Mouse (Mus musculus): ENCODE data around the gene Tcf7l1. TPM values are rescaled to one million over a fixed set of nuclear protein-coding genes. Genes with fewer than 3 reads are reported as not detected.

Gene Tcf7l1
- polyA plus RNA-seq, 1 experiment from 2014 or later = 42.3 TPM

GRCm38 (mm10) chr6:72653419-72653818, 135.6 kb downstream of the Tcf7l1 start:
- Histone ChIP-seq H3K4me1 (ENCODE audit: control insufficient read depth, insufficient read depth, low read length) (peaks cover 52% of the 10 kb centered on the region), H3K9me3 (ENCODE audit: control insufficient read depth, low read length) (no peaks in the 10 kb centered on the region), H3K4me2 (ENCODE audit: low read depth, low read length) (no peak overlapping the region), H3K4me3 (ENCODE audit: low read depth, low read length) (no peak overlapping the region), H3K9ac (ENCODE audit: low read depth, low read length) (no peak overlapping the region), H3K36me3 (ENCODE audit: control insufficient read depth, insufficient read depth, low read length) (no peaks in the 10 kb centered on the region), H3K27me3 (replicated peaks; ENCODE audit: control insufficient read depth, insufficient read depth, low read length) (no peaks in the 10 kb centered on the region), H3K27ac (replicated peaks; ENCODE audit: low read depth, low read length) (peak overlapping the region; percentile 95)
- DNase-seq (ENCODE audit: low spot score) (peak; percentile 69), ATAC-seq (ENCODE audit: low read depth) (no peak)
- 52% methylated on average over 7 of the region's 7 CpGs for WGBS

GRCm38 (mm10) chr6:72650338-72650851, 138.7 kb downstream of the Tcf7l1 start:
- H3K27ac ChIP-seq (replicated peaks; ENCODE audit: low read depth, low read length) = no peak overlapping the region
- H3K4me3 ChIP-seq (ENCODE audit: low read depth, low read length) = no peak overlapping the region
- ATAC-seq (ENCODE audit: low read depth) = no peak
- no peaks in the 10 kb centered on the region for H3K9me3 ChIP-seq (ENCODE audit: control insufficient read depth, low read length)
- H3K9ac ChIP-seq (ENCODE audit: low read depth, low read length) = no peak overlapping the region
- H3K27me3 ChIP-seq (replicated peaks; ENCODE audit: control insufficient read depth, insufficient read depth, low read length) = no peaks in the 10 kb centered on the region
- DNase-seq (ENCODE audit: low spot score) = no peak
- 41% methylated on average over 10 of the region's 10 CpGs for WGBS
- H3K4me1 ChIP-seq (ENCODE audit: control insufficient read depth, insufficient read depth, low read length) = peaks cover 35% of the 10 kb centered on the region
- peaks cover 9% of the 10 kb centered on the region for H3K36me3 ChIP-seq (ENCODE audit: control insufficient read depth, insufficient read depth, low read length)
- H3K4me2 ChIP-seq (ENCODE audit: low read depth, low read length) = no peak overlapping the region

GRCm38 (mm10) chr6:72648002-72648595, 141.0 kb downstream of the Tcf7l1 start:
- H3K4me3 ChIP-seq (ENCODE audit: low read depth, low read length) = no peak overlapping the region
- no peak overlapping the region for H3K4me2 ChIP-seq (ENCODE audit: low read depth, low read length)
- peaks cover 15% of the 10 kb centered on the region for H3K4me1 ChIP-seq (ENCODE audit: control insufficient read depth, insufficient read depth, low read length)
- H3K36me3 ChIP-seq (ENCODE audit: control insufficient read depth, insufficient read depth, low read length) = peaks cover 9% of the 10 kb centered on the region
- 29% methylated on average over 12 of the region's 12 CpGs for WGBS
- DNase-seq (ENCODE audit: low spot score) = peak; percentile 65
- H3K9me3 ChIP-seq (ENCODE audit: control insufficient read depth, low read length) = no peaks in the 10 kb centered on the region
- 0 out of 2 replicates have a peak overlapping the region, but pooled peaks have one; percentile 36 for H3K27ac ChIP-seq (replicated peaks; ENCODE audit: low read depth, low read length)
- H3K9ac ChIP-seq (ENCODE audit: low read depth, low read length) = no peak overlapping the region
- peak; percentile 31; the same call in 1 of the 2 replicates for ATAC-seq (ENCODE audit: low read depth)
- no peaks in the 10 kb centered on the region for H3K27me3 ChIP-seq (replicated peaks; ENCODE audit: control insufficient read depth, insufficient read depth, low read length)

- no peak overlapping the region for H3K4me2 ChIP-seq (ENCODE audit: low read depth, low read length)
- H3K27ac ChIP-seq (replicated peaks; ENCODE audit: low read depth, low read length) = no peak overlapping the region; the same call in none of the 2 replicates
- peak; percentile 47 for ATAC-seq (ENCODE audit: low read depth)
- H3K36me3 ChIP-seq (ENCODE audit: control insufficient read depth, insufficient read depth, low read length) = peaks cover 9% of the 10 kb centered on the region
- peaks cover 13% of the 10 kb centered on the region for H3K4me1 ChIP-seq (ENCODE audit: control insufficient read depth, insufficient read depth, low read length)
- H3K9me3 ChIP-seq (ENCODE audit: control insufficient read depth, low read length) = no peaks in the 10 kb centered on the region
- peak; percentile 85 for DNase-seq (ENCODE audit: low spot score)
- no peaks in the 10 kb centered on the region for H3K27me3 ChIP-seq (replicated peaks; ENCODE audit: control insufficient read depth, insufficient read depth, low read length)
- H3K9ac ChIP-seq (ENCODE audit: low read depth, low read length) = no peak overlapping the region
- WGBS = 47% methylated on average over 10 of the region's 10 CpGs
- no peak overlapping the region for H3K4me3 ChIP-seq (ENCODE audit: low read depth, low read length)
Observed at GRCm38 (mm10) chr6:72647383-72647820, 141.7 kb downstream of the Tcf7l1 start.

GRCm38 (mm10) chr6:72645364-72645763, 143.7 kb downstream of the Tcf7l1 start:
- H3K4me1 ChIP-seq (ENCODE audit: control insufficient read depth, insufficient read depth, low read length) = peaks cover 5% of the 10 kb centered on the region
- no peak overlapping the region for H3K4me3 ChIP-seq (ENCODE audit: low read depth, low read length)
- no peaks in the 10 kb centered on the region for H3K9me3 ChIP-seq (ENCODE audit: control insufficient read depth, low read length)
- H3K9ac ChIP-seq (ENCODE audit: low read depth, low read length) = no peak overlapping the region
- no peak overlapping the region for H3K4me2 ChIP-seq (ENCODE audit: low read depth, low read length)
- H3K27ac ChIP-seq (replicated peaks; ENCODE audit: low read depth, low read length) = no peak overlapping the region
- WGBS = 74% methylated on average over 7 of the region's 7 CpGs
- DNase-seq (ENCODE audit: low spot score) = no peak
- H3K27me3 ChIP-seq (replicated peaks; ENCODE audit: control insufficient read depth, insufficient read depth, low read length) = no peaks in the 10 kb centered on the region
- H3K36me3 ChIP-seq (ENCODE audit: control insufficient read depth, insufficient read depth, low read length) = peaks cover 9% of the 10 kb centered on the region
- no peak for ATAC-seq (ENCODE audit: low read depth)

GRCm38 (mm10) chr6:72644576-72644975, 144.5 kb downstream of the Tcf7l1 start:
- ATAC-seq (ENCODE audit: low read depth) (no peak), DNase-seq (ENCODE audit: low spot score) (no peak)
- Histone ChIP-seq H3K4me3 (ENCODE audit: low read depth, low read length) (no peak overlapping the region), H3K9ac (ENCODE audit: low read depth, low read length) (no peak overlapping the region), H3K4me2 (ENCODE audit: low read depth, low read length) (no peak overlapping the region), H3K4me1 (ENCODE audit: control insufficient read depth, insufficient read depth, low read length) (peaks cover 2% of the 10 kb centered on the region; the same call in 1 of the 2 replicates), H3K36me3 (ENCODE audit: control insufficient read depth, insufficient read depth, low read length) (peaks cover 9% of the 10 kb centered on the region), H3K9me3 (ENCODE audit: control insufficient read depth, low read length) (no peaks in the 10 kb centered on the region), H3K27me3 (replicated peaks; ENCODE audit: control insufficient read depth, insufficient read depth, low read length) (no peaks in the 10 kb centered on the region), H3K27ac (replicated peaks; ENCODE audit: low read depth, low read length) (no peak overlapping the region)
- WGBS = 79% methylated on average over 4 of the region's 4 CpGs

GRCm38 (mm10) chr6:72641218-72641954, 147.7 kb downstream of the Tcf7l1 start:
- Histone ChIP-seq H3K4me2 (ENCODE audit: low read depth, low read length) (no peak overlapping the region), H3K27ac (replicated peaks; ENCODE audit: low read depth, low read length) (no peak overlapping the region), H3K4me3 (ENCODE audit: low read depth, low read length) (no peak overlapping the region), H3K4me1 (ENCODE audit: control insufficient read depth, insufficient read depth, low read length) (peaks cover 3% of the 10 kb centered on the region; the same call in 1 of the 2 replicates), H3K9me3 (ENCODE audit: control insufficient read depth, low read length) (no peaks in the 10 kb centered on the region), H3K27me3 (replicated peaks; ENCODE audit: control insufficient read depth, insufficient read depth, low read length) (no peaks in the 10 kb centered on the region), H3K9ac (ENCODE audit: low read depth, low read length) (no peak overlapping the region), H3K36me3 (ENCODE audit: control insufficient read depth, insufficient read depth, low read length) (peaks cover under 1% of the 10 kb centered on the region; the same call in 1 of the 2 replicates)
- DNase-seq (ENCODE audit: low spot score) = no peak
- ATAC-seq (ENCODE audit: low read depth) = no peak
- WGBS = 80% methylated on average over 18 of the region's 18 CpGs

GRCm38 (mm10) chr6:72636940-72637339, 152.1 kb downstream of the Tcf7l1 start:
- H3K4me1 ChIP-seq (ENCODE audit: control insufficient read depth, insufficient read depth, low read length) = peaks cover 3% of the 10 kb centered on the region; the same call in 1 of the 2 replicates
- H3K9ac ChIP-seq (ENCODE audit: low read depth, low read length) = no peak overlapping the region
- H3K4me3 ChIP-seq (ENCODE audit: low read depth, low read length) = no peak overlapping the region
- 78% methylated on average over 3 of the region's 3 CpGs for WGBS
- DNase-seq (ENCODE audit: low spot score) = no peak
- no peak for ATAC-seq (ENCODE audit: low read depth)
- no peaks in the 10 kb centered on the region for H3K9me3 ChIP-seq (ENCODE audit: control insufficient read depth, low read length)
- H3K27ac ChIP-seq (replicated peaks; ENCODE audit: low read depth, low read length) = no peak overlapping the region
- H3K27me3 ChIP-seq (replicated peaks; ENCODE audit: control insufficient read depth, insufficient read depth, low read length) = no peaks in the 10 kb centered on the region
- no peak overlapping the region for H3K4me2 ChIP-seq (ENCODE audit: low read depth, low read length)
- H3K36me3 ChIP-seq (ENCODE audit: control insufficient read depth, insufficient read depth, low read length) = peaks cover 20% of the 10 kb centered on the region
